Mouse (Mus musculus) limb, embryonic 12.5 days (tissue): Measurements from ENCODE around the gene Arcn1. TPM values are rescaled to one million over a fixed set of nuclear protein-coding genes. Genes with fewer than 3 reads are reported as not detected.

Source experiments
- ATAC-seq: fragments of 200-750 bp; cut with Nextera tagmentation; 2 replicates; pipeline ENCODE4 v1.8.0; 2017; ENCODE audit warnings: low read depth, moderate TSS enrichment; ENCODE audit not compliant: insufficient number of reproducible peaks, insufficient read depth, low FRiP score, low TSS enrichment
- H3K27ac ChIP-seq: fragments of 300-500 bp; sonication (generic); 2 replicates; pipeline ENCODE4 v1.5.1; 2016; ENCODE audit warnings: mild to moderate bottlenecking, moderate library complexity
- H3K27me3 ChIP-seq: fragments of 300-500 bp; sonication (generic); 2 replicates; pipeline ENCODE4 v1.6.1; 2016; ENCODE audit warnings: mild to moderate bottlenecking, moderate library complexity
- H3K36me3 ChIP-seq: fragments of 300-500 bp; sonication (generic); 2 replicates; pipeline ENCODE4 v1.6.1; 2016; ENCODE audit warnings: mild to moderate bottlenecking, moderate library complexity
- H3K4me1 ChIP-seq: fragments of 300-500 bp; sonication (generic); replicated peaks from 2 replicates; pipeline ENCODE4 v1.6.1; 2016
- H3K4me2 ChIP-seq: fragments of 300-500 bp; sonication (generic); 2 replicates; pipeline ENCODE4 v1.6.1; 2016; ENCODE audit warnings: mild to moderate bottlenecking, moderate library complexity
- H3K4me3 ChIP-seq: fragments of 300-500 bp; sonication (generic); replicated peaks from 2 replicates; pipeline ENCODE4 v1.5.1; 2016; ENCODE audit warnings: mild to moderate bottlenecking
- H3K9ac ChIP-seq: fragments of 300-500 bp; sonication (generic); replicated peaks from 2 replicates; pipeline ENCODE4 v1.6.1; 2016; ENCODE audit warnings: mild to moderate bottlenecking, moderate library complexity
- H3K9me3 ChIP-seq: fragments of 300-500 bp; sonication (generic); 2 replicates; pipeline ENCODE4 v1.6.1; 2016; ENCODE audit warnings: mild to moderate bottlenecking, moderate library complexity
- WGBS: fragments of 180-500 bp; shearing (Covaris S2); methylation state at CpG from one replicate; pipeline ENCODE4 v1.1.7; 2016; 5-methylcytosine and 5-hydroxymethylcytosine counted together
- polyA plus RNA-seq: library from polyadenylated mRNA; unstranded; fragments of >200 nt; fragmentation: Nextera tagmentation; extraction: Ambion mirVana; gene quantifications from 2 replicates; pipeline ENCODE4 v1.2.1, GENCODE M21; 2016

Arcn1 gene
- polyA plus RNA-seq, 1 experiment from 2014 or later, result 194 TPM

DNA sequence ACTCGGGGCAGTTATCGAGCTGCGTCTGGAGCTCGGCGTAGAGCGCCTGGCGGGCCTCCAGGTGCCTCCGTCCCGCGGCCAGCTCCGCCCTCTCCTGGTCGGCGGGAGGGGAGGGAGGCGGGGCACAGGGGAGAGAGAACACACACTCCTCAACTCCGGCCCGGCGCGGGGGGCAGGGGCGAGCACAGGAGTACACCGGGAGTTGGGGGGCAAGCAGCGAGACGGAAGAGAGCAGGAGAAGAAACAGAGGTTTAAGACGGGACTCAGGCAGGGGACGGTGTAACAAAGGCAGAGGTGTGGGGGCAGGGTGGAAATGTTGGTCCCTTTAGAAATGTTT lies 59.2 kb downstream of the Arcn1 start:
- H3K4me2 ChIP-seq, result peak overlapping the region; percentile 77
- 1% methylated on average over 24 of the region's 24 CpGs for WGBS
- peaks cover 19% of the 10 kb centered on the region for H3K4me1 ChIP-seq
- ATAC-seq, result peak; percentile 84
- no peaks in the 10 kb centered on the region for H3K27me3 ChIP-seq
- peaks cover 90% of the 10 kb centered on the region for H3K36me3 ChIP-seq
- peak overlapping the region; percentile 46 for H3K4me3 ChIP-seq
- peak overlapping the region; percentile 81 for H3K27ac ChIP-seq
- H3K9ac ChIP-seq, result peak overlapping the region; percentile 65
- H3K9me3 ChIP-seq, result no peaks in the 10 kb centered on the region

DNA sequence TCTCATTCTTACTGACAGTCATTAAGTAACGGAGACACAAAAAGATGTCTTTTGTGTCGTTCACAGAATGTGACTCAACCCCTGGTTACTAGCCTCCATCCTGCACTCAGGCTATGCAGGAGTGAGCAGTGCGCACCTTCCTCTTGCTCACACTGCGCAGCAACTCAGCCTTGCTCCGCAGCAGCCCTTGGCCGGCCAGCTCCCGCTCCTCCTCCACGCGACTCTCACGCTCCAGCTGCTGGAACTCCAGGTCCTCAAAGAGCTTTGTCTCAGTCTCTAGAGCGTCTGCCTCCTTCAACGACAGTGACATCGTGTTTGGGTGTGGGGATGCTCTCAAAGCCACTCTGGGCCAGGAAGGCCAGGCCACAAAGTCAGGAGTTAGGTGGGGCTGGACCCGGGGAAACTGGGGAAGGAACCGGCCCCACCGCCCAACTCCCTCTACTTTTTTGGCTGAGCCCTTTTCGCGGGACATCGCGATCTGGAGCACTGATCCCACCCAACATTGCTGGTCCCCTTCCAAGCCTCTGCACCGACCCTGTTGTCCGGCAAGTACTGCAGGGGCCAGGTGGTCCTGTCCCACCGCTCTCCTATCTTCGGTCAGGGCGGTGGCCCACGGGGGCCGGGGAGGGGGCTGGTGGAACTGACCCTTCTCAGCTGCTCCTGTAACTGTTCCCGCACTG lies 59.8 kb downstream of the Arcn1 start:
- H3K27ac ChIP-seq, result peak overlapping the region; percentile 81
- 18% methylated on average over 28 of the region's 28 CpGs for WGBS

DNA sequence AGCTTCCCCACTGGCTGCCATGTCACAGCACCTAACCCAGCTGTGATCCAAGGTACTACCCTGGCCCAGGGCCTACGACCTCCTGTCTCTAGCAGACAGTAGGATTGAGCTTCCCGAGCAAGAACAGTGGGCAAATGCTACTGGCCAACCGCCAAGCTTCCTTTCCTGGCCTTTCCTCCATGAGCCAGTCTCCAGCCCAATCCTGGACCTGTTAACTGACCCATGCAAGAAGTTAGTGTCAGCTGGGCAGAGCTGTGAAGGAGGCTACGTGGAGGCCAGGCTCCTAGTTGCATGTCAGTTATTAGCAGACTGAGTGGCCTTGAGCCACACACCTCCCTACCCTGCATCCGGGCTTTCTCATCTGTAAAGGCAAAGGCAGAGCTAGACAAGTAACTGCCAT lies 67.9 kb downstream of the Arcn1 start:
- no peak overlapping the region for H3K4me3 ChIP-seq
- WGBS, result 86% methylated on average over 5 of the region's 5 CpGs
- no peaks in the 10 kb centered on the region for H3K27me3 ChIP-seq
- no peak overlapping the region for H3K4me2 ChIP-seq
- no peaks in the 10 kb centered on the region for H3K4me1 ChIP-seq
- H3K36me3 ChIP-seq, result peaks cover 100% of the 10 kb centered on the region
- H3K9me3 ChIP-seq, result no peaks in the 10 kb centered on the region
- H3K27ac ChIP-seq, result no peak overlapping the region
- no peak overlapping the region for H3K9ac ChIP-seq
- ATAC-seq, result no peak

More for the DNA sequence above, 59.8 kb downstream of the Arcn1 start:
- Histone ChIP-seq H3K4me3 (peak overlapping the region; percentile 46), H3K4me1 (peaks cover 19% of the 10 kb centered on the region), H3K9me3 (no peaks in the 10 kb centered on the region), H3K27me3 (no peaks in the 10 kb centered on the region), H3K4me2 (peak overlapping the region; percentile 77), H3K36me3 (peaks cover 90% of the 10 kb centered on the region), H3K9ac (peak overlapping the region; percentile 65)
- no peak for ATAC-seq

DNA sequence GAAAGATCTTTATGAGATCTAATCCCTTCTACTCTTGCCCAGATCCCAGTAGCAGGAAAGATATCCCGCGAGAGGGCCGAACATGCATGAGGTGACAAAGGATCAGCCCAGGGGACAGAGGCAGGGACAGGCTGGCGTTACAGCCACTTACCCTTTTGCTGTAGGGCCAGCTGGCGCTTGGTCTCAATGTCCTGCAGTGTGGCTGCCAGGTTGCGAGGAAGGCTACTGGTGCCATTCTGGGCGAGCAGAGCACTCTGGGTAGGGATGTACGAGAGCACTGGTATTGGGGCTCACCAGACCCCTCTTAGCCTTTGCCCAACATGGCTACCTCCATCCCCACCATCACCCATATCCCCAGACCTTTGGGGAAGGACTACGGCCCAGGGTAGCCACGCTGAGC lies 68.4 kb downstream of the Arcn1 start:
- H3K4me3 ChIP-seq, result no peak overlapping the region
- H3K4me1 ChIP-seq, result no peaks in the 10 kb centered on the region
- WGBS, result 87% methylated on average over 10 of the region's 10 CpGs
- H3K27me3 ChIP-seq, result no peaks in the 10 kb centered on the region
- no peak overlapping the region for H3K9ac ChIP-seq
- H3K4me2 ChIP-seq, result no peak overlapping the region
- H3K9me3 ChIP-seq, result no peaks in the 10 kb centered on the region
- peaks cover 100% of the 10 kb centered on the region for H3K36me3 ChIP-seq
- no peak for ATAC-seq
- no peak overlapping the region for H3K27ac ChIP-seq

DNA sequence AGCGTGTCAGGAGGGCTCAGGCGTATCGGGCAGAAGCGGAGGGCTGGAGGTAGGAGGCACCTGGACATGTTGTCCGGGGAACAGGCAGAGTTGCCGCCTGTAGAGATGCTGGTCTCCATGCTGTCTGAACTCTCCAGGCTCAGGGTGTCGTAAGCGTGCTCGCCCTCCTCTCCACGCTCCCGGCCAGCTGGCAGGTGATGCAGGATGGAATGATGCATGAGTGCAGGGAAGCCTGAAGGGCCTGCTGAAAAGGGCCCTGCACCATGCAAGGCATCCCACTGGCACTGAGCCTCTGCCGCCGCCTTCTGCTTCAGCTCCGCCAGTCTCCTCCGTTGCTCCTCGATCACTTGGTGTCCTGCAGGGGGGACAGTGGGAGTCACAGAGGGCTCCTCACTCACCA lies 69.8 kb downstream of the Arcn1 start:
- H3K36me3 ChIP-seq, result peaks cover 100% of the 10 kb centered on the region
- no peak overlapping the region for H3K4me2 ChIP-seq
- H3K9ac ChIP-seq, result no peak overlapping the region
- 93% methylated on average over 16 of the region's 16 CpGs for WGBS
- H3K9me3 ChIP-seq, result no peaks in the 10 kb centered on the region
- H3K4me3 ChIP-seq, result no peak overlapping the region
- H3K4me1 ChIP-seq, result no peaks in the 10 kb centered on the region
- no peak for ATAC-seq
- no peaks in the 10 kb centered on the region for H3K27me3 ChIP-seq
- no peak overlapping the region for H3K27ac ChIP-seq

DNA sequence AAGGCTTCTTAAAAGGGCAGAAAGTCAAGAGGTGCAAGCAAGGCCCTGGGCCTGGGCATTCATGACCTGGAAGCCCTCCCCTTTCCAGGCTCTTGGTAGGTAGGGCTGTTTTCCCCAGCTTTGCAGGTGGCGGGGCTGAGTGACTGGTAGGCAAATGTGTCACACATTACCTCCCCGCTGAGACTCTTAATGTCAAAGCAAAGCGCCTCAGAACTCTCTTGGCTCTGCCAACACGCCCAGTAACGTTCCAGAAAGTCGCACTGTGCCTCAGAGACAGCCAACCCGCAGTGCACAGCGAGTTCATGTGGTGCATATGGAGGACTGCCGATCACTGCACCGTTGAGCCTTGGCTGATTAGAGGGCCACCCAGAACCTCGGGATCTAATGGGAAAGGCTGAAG lies 74.6 kb downstream of the Arcn1 start:
- no peak overlapping the region for H3K9ac ChIP-seq
- no peak overlapping the region for H3K4me3 ChIP-seq
- H3K36me3 ChIP-seq, result peaks cover 99% of the 10 kb centered on the region
- H3K27ac ChIP-seq, result no peak overlapping the region
- ATAC-seq, result no peak
- H3K4me2 ChIP-seq, result no peak overlapping the region
- no peaks in the 10 kb centered on the region for H3K9me3 ChIP-seq
- no peaks in the 10 kb centered on the region for H3K27me3 ChIP-seq
- no peaks in the 10 kb centered on the region for H3K4me1 ChIP-seq
- WGBS, result 76% methylated on average over 11 of the region's 11 CpGs

DNA sequence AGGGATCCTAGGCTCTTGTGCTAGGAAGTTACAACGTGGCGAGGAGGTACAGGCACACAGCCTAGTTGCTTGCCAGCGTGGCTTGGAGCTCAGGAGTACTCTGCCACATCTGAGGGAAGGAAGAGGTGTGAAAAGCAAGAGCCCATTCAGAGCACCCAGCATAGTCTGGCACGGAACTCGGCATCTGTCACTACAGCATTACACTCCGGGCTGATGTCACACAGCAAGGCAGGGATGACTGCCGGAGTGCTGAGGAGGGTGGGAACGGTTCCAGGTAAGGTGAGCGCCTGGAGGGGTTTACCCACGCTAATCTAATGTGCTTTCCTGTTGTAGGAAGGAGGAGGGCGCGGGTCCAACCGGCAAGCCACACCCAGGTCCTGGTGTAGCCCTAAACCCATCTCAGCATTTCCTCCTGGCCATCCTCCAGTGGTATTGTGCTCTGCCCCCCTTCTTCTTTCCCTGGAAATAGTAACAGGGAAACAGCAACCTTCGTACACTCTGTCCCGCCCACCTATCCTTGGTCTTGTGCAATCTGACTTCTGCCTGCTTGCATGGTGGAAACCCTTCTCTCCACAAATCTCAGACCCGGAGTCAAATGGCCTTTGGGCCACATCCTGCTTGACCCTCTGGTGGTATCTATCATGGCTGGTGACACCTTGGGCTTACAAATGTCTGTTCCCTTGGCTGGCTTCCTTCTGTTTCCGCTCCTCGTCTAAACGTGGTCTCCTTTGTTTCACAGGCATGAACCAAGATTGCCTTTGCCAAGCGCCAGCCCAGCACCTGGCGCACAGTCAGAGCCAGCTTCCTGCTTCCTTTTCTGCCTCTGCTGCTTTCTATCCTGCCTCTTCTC lies 75.7 kb downstream of the Arcn1 start:
- Histone ChIP-seq H3K4me2 (no peak overlapping the region), H3K27me3 (no peaks in the 10 kb centered on the region), H3K4me3 (no peak overlapping the region), H3K4me1 (no peaks in the 10 kb centered on the region), H3K36me3 (peaks cover 99% of the 10 kb centered on the region), H3K27ac (no peak overlapping the region), H3K9me3 (no peaks in the 10 kb centered on the region), H3K9ac (no peak overlapping the region)
- ATAC-seq, result no peak
- WGBS, result 79% methylated on average over 21 of the region's 21 CpGs

Other genes with a start within 250 kb of the Arcn1 start
- gene Cxcr5, start 206.0 kb downstream of the Arcn1 start, polyA plus RNA-seq, result not detected in 2 replicates
- gene Ddx6, start 163.0 kb downstream of the Arcn1 start, polyA plus RNA-seq, result 26.3 and 32.6 TPM in 2 replicates
- not detected in 2 replicates for gene Treh, start 94.6 kb downstream of the Arcn1 start, polyA plus RNA-seq
- 60.4 and 65.4 TPM in 2 replicates for gene Phldb1, start 32.6 kb downstream of the Arcn1 start, polyA plus RNA-seq
- 139 and 150 TPM in 2 replicates for gene Ift46, start 63 bp upstream of the Arcn1 start, polyA plus RNA-seq
- gene Tmem25, start 31.5 kb upstream of the Arcn1 start, polyA plus RNA-seq, result 3.6 and 3.7 TPM in 2 replicates
- gene Ttc36, start 35.2 kb upstream of the Arcn1 start, polyA plus RNA-seq, result not detected in 2 replicates
- gene Kmt2a, start 113.5 kb upstream of the Arcn1 start, polyA plus RNA-seq, result 18.2 and 19.9 TPM in 2 replicates
- gene Atp5l, start 152.9 kb upstream of the Arcn1 start, polyA plus RNA-seq, result 556 and 596 TPM in 2 replicates
- 26.4 and 27.8 TPM in 2 replicates for gene Ube4a, start 197.8 kb upstream of the Arcn1 start, polyA plus RNA-seq
- gene Cd3g, start 212.6 kb upstream of the Arcn1 start, polyA plus RNA-seq, result 0.20 and 1.5 TPM in 2 replicates
- gene Cd3d, start 213.9 kb upstream of the Arcn1 start, polyA plus RNA-seq, result not detected in 2 replicates
- gene Cd3e, start 241.8 kb upstream of the Arcn1 start, polyA plus RNA-seq, result 0.14 TPM in 1 of 2 replicates, not detected in the other